Mouse (Mus musculus): ENCODE measurements around the gene Gm21897. TPM values are rescaled to one million over a fixed set of nuclear protein-coding genes. Genes with fewer than 3 reads are reported as not detected.

Gene Gm21897
- polyA plus RNA-seq, 1 experiment from 2014 or later, result not detected

- Histone ChIP-seq H3K9me3 (ENCODE audit: control insufficient read depth) (no peaks in the 10 kb centered on the region), H3K4me2 (replicated peaks; ENCODE audit: low read depth) (no peak overlapping the region), H3K9ac (ENCODE audit: low read depth, low read length) (no peak overlapping the region), H3K4me3 (ENCODE audit: low read depth, low read length) (no peak overlapping the region), H3K27me3 (replicated peaks; ENCODE audit: control insufficient read depth, insufficient read depth, low read length) (no peaks in the 10 kb centered on the region), H3K27ac (ENCODE audit: low read depth, low read length) (no peak overlapping the region), H3K36me3 (ENCODE audit: control insufficient read depth, insufficient read depth) (no peaks in the 10 kb centered on the region), H3K4me1 (replicated peaks; ENCODE audit: control insufficient read depth, insufficient read depth, low read length) (no peaks in the 10 kb centered on the region)
- 78% methylated on average over 1 of the region's 1 CpGs for WGBS
- no peak for ATAC-seq
- TF ChIP-seq CTCF (IDR thresholded peaks at IDR 0.05; ENCODE audit: low read depth), result no peak
These were observed 38.1 kb downstream of the Gm21897 start for GRCm38 (mm10) chr16:15355339-15355738.

DNA sequence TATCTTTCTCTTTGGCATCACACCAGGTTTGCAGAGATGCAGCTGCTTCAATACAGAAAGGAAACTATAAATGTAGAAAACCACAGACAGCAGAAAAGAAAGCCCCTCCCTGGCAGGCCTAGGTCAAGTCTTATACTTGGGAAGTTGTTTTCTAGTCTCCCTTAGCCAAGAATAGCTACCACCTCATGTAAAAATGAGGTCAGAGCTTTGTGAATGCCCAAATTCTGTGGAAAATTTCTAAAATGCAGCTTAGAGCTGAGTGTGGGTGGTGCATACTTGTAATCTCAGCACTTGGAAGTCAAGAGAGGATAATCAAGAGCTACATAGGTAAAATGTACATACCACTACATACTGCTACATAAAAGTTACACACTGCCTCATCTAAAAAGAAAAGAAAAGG, 40.5 kb downstream of the Gm21897 start:
- no peaks in the 10 kb centered on the region for H3K36me3 ChIP-seq (ENCODE audit: control insufficient read depth, insufficient read depth)

GRCm38 (mm10) chr16:15359110-15359782, 42.0 kb downstream of the Gm21897 start:
- Histone ChIP-seq H3K4me1 (replicated peaks; ENCODE audit: control insufficient read depth, insufficient read depth, low read length) (no peaks in the 10 kb centered on the region), H3K9ac (ENCODE audit: low read depth, low read length) (no peak overlapping the region), H3K9me3 (ENCODE audit: control insufficient read depth) (no peaks in the 10 kb centered on the region), H3K27ac (ENCODE audit: low read depth, low read length) (no peak overlapping the region), H3K36me3 (ENCODE audit: control insufficient read depth, insufficient read depth) (no peaks in the 10 kb centered on the region), H3K4me3 (ENCODE audit: low read depth, low read length) (no peak overlapping the region), H3K4me2 (replicated peaks; ENCODE audit: low read depth) (no peak overlapping the region), H3K27me3 (replicated peaks; ENCODE audit: control insufficient read depth, insufficient read depth, low read length) (no peaks in the 10 kb centered on the region)
- ATAC-seq, result no peak
- WGBS, result 76% methylated on average over 3 of the region's 3 CpGs
- TF ChIP-seq CTCF (IDR thresholded peaks at IDR 0.05; ENCODE audit: low read depth), result no peak

More for the DNA sequence above, 40.5 kb downstream of the Gm21897 start:
- Histone ChIP-seq H3K4me1 (replicated peaks; ENCODE audit: control insufficient read depth, insufficient read depth, low read length) (no peaks in the 10 kb centered on the region), H3K27ac (ENCODE audit: low read depth, low read length) (no peak overlapping the region), H3K4me3 (ENCODE audit: low read depth, low read length) (no peak overlapping the region), H3K9me3 (ENCODE audit: control insufficient read depth) (no peaks in the 10 kb centered on the region), H3K9ac (ENCODE audit: low read depth, low read length) (no peak overlapping the region), H3K27me3 (replicated peaks; ENCODE audit: control insufficient read depth, insufficient read depth, low read length) (no peaks in the 10 kb centered on the region), H3K4me2 (replicated peaks; ENCODE audit: low read depth) (no peak overlapping the region)
- ATAC-seq, result no peak
- TF ChIP-seq CTCF (IDR thresholded peaks at IDR 0.05; ENCODE audit: low read depth), result no peak

DNA sequence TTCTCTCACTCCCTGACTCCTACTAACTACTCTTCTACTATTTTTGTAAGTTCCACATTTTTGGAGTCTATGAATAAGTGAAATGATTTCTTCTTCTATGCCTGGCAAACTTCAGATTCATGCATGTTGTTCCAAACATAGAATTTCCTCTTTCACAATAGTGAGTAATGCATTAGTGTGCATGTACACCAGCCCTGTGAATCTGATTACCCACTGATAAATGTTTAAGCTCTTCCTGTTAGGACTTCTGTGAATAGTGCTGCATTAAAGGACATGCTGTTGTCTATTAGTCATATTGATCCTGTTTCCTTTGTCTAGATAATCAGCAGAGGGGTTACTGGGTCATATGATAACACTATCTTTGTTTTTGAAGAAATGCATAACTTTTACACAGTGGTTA, 43.6 kb downstream of the Gm21897 start:
- H3K36me3 ChIP-seq (ENCODE audit: control insufficient read depth, insufficient read depth), result no peaks in the 10 kb centered on the region
- no peak overlapping the region for H3K27ac ChIP-seq (ENCODE audit: low read depth, low read length)
- no peaks in the 10 kb centered on the region for H3K9me3 ChIP-seq (ENCODE audit: control insufficient read depth)
- no peak overlapping the region for H3K9ac ChIP-seq (ENCODE audit: low read depth, low read length)
- H3K4me3 ChIP-seq (ENCODE audit: low read depth, low read length), result no peak overlapping the region
- no peak for ATAC-seq
- H3K4me1 ChIP-seq (replicated peaks; ENCODE audit: control insufficient read depth, insufficient read depth, low read length), result no peaks in the 10 kb centered on the region
- H3K27me3 ChIP-seq (replicated peaks; ENCODE audit: control insufficient read depth, insufficient read depth, low read length), result no peaks in the 10 kb centered on the region
- no peak overlapping the region for H3K4me2 ChIP-seq (replicated peaks; ENCODE audit: low read depth)
- no peak for TF ChIP-seq CTCF (IDR thresholded peaks at IDR 0.05; ENCODE audit: low read depth)
